Mouse (Mus musculus): ENCODE data around the gene Abhd5. TPM values are rescaled to one million over a fixed set of nuclear protein-coding genes. Genes with fewer than 3 reads are reported as not detected.

Abhd5 gene
- polyA plus RNA-seq, 1 experiment: 23.7 TPM

- TF ChIP-seq POLR2A (IDR thresholded peaks at IDR 0.05; ENCODE audit: extremely low read depth, insufficient read depth, low read length): no peak
- TF ChIP-seq CTCF (IDR thresholded peaks at IDR 0.05; ENCODE audit: extremely low read depth, insufficient read depth, low read length): no peak
- H3K27ac ChIP-seq (ENCODE audit: insufficient read depth, low read length): no peak overlapping the region
- no peak overlapping the region for H3K4me3 ChIP-seq (ENCODE audit: insufficient read depth, low read length)
- H3K4me1 ChIP-seq (ENCODE audit: control insufficient read depth, insufficient read depth, low read length): peaks cover 2% of the 10 kb centered on the region; the same call in 1 of the 2 replicates
Observed at GRCm38 (mm10) chr9:122397156-122397555, 45.7 kb downstream of the Abhd5 start.

- Histone ChIP-seq H3K4me1 (ENCODE audit: control insufficient read depth, insufficient read depth, low read length) (peaks cover 2% of the 10 kb centered on the region; the same call in 1 of the 2 replicates), H3K27ac (ENCODE audit: insufficient read depth, low read length) (no peak overlapping the region), H3K4me3 (ENCODE audit: insufficient read depth, low read length) (no peak overlapping the region)
- no peak for TF ChIP-seq POLR2A (IDR thresholded peaks at IDR 0.05; ENCODE audit: extremely low read depth, insufficient read depth, low read length)
- no peak for TF ChIP-seq CTCF (IDR thresholded peaks at IDR 0.05; ENCODE audit: extremely low read depth, insufficient read depth, low read length)
Observed at GRCm38 (mm10) chr9:122398746-122399145, 47.3 kb downstream of the Abhd5 start.

- Histone ChIP-seq H3K4me1 (ENCODE audit: control insufficient read depth, insufficient read depth, low read length) (peaks cover 2% of the 10 kb centered on the region; the same call in 1 of the 2 replicates), H3K27ac (ENCODE audit: insufficient read depth, low read length) (no peak overlapping the region), H3K4me3 (ENCODE audit: insufficient read depth, low read length) (no peak overlapping the region)
- no peak for TF ChIP-seq CTCF (IDR thresholded peaks at IDR 0.05; ENCODE audit: extremely low read depth, insufficient read depth, low read length)
- no peak for TF ChIP-seq POLR2A (IDR thresholded peaks at IDR 0.05; ENCODE audit: extremely low read depth, insufficient read depth, low read length)
Observed at GRCm38 (mm10) chr9:122401239-122401638, 49.8 kb downstream of the Abhd5 start.

GRCm38 (mm10) chr9:122410437-122411175 is 59.2 kb downstream of the Abhd5 start:
- Histone ChIP-seq H3K4me3 (ENCODE audit: insufficient read depth, low read length) (no peak overlapping the region), H3K27ac (ENCODE audit: insufficient read depth, low read length) (no peak overlapping the region), H3K4me1 (ENCODE audit: control insufficient read depth, insufficient read depth, low read length) (peaks cover 2% of the 10 kb centered on the region; the same call in 1 of the 2 replicates)
- no peak for TF ChIP-seq POLR2A (IDR thresholded peaks at IDR 0.05; ENCODE audit: extremely low read depth, insufficient read depth, low read length)
- no peak for TF ChIP-seq CTCF (IDR thresholded peaks at IDR 0.05; ENCODE audit: extremely low read depth, insufficient read depth, low read length)

GRCm38 (mm10) chr9:122414648-122415047 is 63.2 kb downstream of the Abhd5 start:
- H3K4me1 ChIP-seq (ENCODE audit: control insufficient read depth, insufficient read depth, low read length): peaks cover 2% of the 10 kb centered on the region; the same call in 1 of the 2 replicates
- H3K27ac ChIP-seq (ENCODE audit: insufficient read depth, low read length): no peak overlapping the region
- no peak overlapping the region for H3K4me3 ChIP-seq (ENCODE audit: insufficient read depth, low read length)
- no peak for TF ChIP-seq CTCF (IDR thresholded peaks at IDR 0.05; ENCODE audit: extremely low read depth, insufficient read depth, low read length)
- no peak for TF ChIP-seq POLR2A (IDR thresholded peaks at IDR 0.05; ENCODE audit: extremely low read depth, insufficient read depth, low read length)

- Histone ChIP-seq H3K4me3 (ENCODE audit: insufficient read depth, low read length) (no peak overlapping the region), H3K27ac (ENCODE audit: insufficient read depth, low read length) (no peak overlapping the region), H3K4me1 (ENCODE audit: control insufficient read depth, insufficient read depth, low read length) (peaks cover 1% of the 10 kb centered on the region; the same call in 1 of the 2 replicates)
- TF ChIP-seq POLR2A (IDR thresholded peaks at IDR 0.05; ENCODE audit: extremely low read depth, insufficient read depth, low read length) (no peak), CTCF (IDR thresholded peaks at IDR 0.05; ENCODE audit: extremely low read depth, insufficient read depth, low read length) (no peak)
Observed at GRCm38 (mm10) chr9:122415056-122415775, 63.8 kb downstream of the Abhd5 start.

GRCm38 (mm10) chr9:122416617-122417016 is 65.2 kb downstream of the Abhd5 start:
- peaks cover 4% of the 10 kb centered on the region for H3K4me1 ChIP-seq (ENCODE audit: control insufficient read depth, insufficient read depth, low read length)
- no peak overlapping the region for H3K4me3 ChIP-seq (ENCODE audit: insufficient read depth, low read length)
- TF ChIP-seq POLR2A (IDR thresholded peaks at IDR 0.05; ENCODE audit: extremely low read depth, insufficient read depth, low read length) (no peak), CTCF (IDR thresholded peaks at IDR 0.05; ENCODE audit: extremely low read depth, insufficient read depth, low read length) (no peak)
- H3K27ac ChIP-seq (ENCODE audit: insufficient read depth, low read length): no peak overlapping the region

GRCm38 (mm10) chr9:122420195-122420756 is 68.9 kb downstream of the Abhd5 start:
- Histone ChIP-seq H3K4me3 (ENCODE audit: insufficient read depth, low read length) (no peak overlapping the region), H3K4me1 (ENCODE audit: control insufficient read depth, insufficient read depth, low read length) (peaks cover 4% of the 10 kb centered on the region), H3K27ac (ENCODE audit: insufficient read depth, low read length) (no peak overlapping the region)
- TF ChIP-seq CTCF (IDR thresholded peaks at IDR 0.05; ENCODE audit: extremely low read depth, insufficient read depth, low read length) (no peak), POLR2A (IDR thresholded peaks at IDR 0.05; ENCODE audit: extremely low read depth, insufficient read depth, low read length) (no peak)
